Mouse (Mus musculus) stomach, embryonic 16.5 days (tissue): ENCODE measurements around the gene Nphp1. TPM values are rescaled to one million over a fixed set of nuclear protein-coding genes. Genes with fewer than 3 reads are reported as not detected.

Source experiments
- ATAC-seq: fragments of 200-750 bp; cut with Nextera tagmentation; 2 replicates; pipeline ENCODE4 v1.8.0; 2017; ENCODE audit warnings: moderate number of reproducible peaks, moderate TSS enrichment; ENCODE audit not compliant: insufficient read depth, low FRiP score
- H3K27ac ChIP-seq: fragments of 300-500 bp; sonication (generic); 2 replicates; pipeline ENCODE4 v1.5.1; 2014; ENCODE audit warnings: low read length
- H3K27me3 ChIP-seq: fragments of 300-500 bp; sonication (generic); 2 replicates; pipeline ENCODE4 v1.6.1; 2014; ENCODE audit warnings: low read length, control low read depth, mixed read lengths; ENCODE audit not compliant: control insufficient read depth, insufficient read depth
- H3K36me3 ChIP-seq: fragments of 300-500 bp; sonication (generic); 2 replicates; pipeline ENCODE4 v1.6.1; 2014; ENCODE audit warnings: low read length; ENCODE audit not compliant: control insufficient read depth, insufficient read depth
- H3K4me1 ChIP-seq: fragments of 300-500 bp; sonication (generic); 2 replicates; pipeline ENCODE4 v1.6.1; 2014; ENCODE audit warnings: low read length, control low read depth, mixed read lengths; ENCODE audit not compliant: control insufficient read depth, insufficient read depth
- H3K4me2 ChIP-seq: fragments of 300-500 bp; sonication (generic); 2 replicates; pipeline ENCODE4 v1.6.1; 2014; ENCODE audit warnings: low read depth, low read length, mixed read lengths
- H3K4me3 ChIP-seq: fragments of 300-500 bp; sonication (generic); replicated peaks from 2 replicates; pipeline ENCODE4 v1.5.1; 2014; ENCODE audit warnings: mild to moderate bottlenecking, low read length
- H3K9ac ChIP-seq: fragments of 300-500 bp; sonication (generic); 2 replicates; pipeline ENCODE4 v1.6.1; 2014; ENCODE audit warnings: low read length
- H3K9me3 ChIP-seq: fragments of 300-500 bp; sonication (generic); replicated peaks from 2 replicates; pipeline ENCODE4 v1.6.1; 2016; ENCODE audit warnings: low read length, control low read depth; ENCODE audit not compliant: control insufficient read depth
- WGBS: fragments of 180-500 bp; shearing (Covaris S2); extraction: QIAGEN DNeasy Blood & Tissue Kit; methylation state at CpG from one replicate; pipeline ENCODE4 v1.1.7; 2014; 5-methylcytosine and 5-hydroxymethylcytosine counted together
- polyA plus RNA-seq: library from polyadenylated mRNA; unstranded; fragments of >200 nt; fragmentation: Nextera tagmentation; extraction: Ambion mirVana; gene quantifications from 2 replicates; pipeline ENCODE4 v1.2.1, GENCODE M21; 2015

The Nphp1 gene
- polyA plus RNA-seq, 1 experiment from 2014 or later: 28.3 TPM

DNA sequence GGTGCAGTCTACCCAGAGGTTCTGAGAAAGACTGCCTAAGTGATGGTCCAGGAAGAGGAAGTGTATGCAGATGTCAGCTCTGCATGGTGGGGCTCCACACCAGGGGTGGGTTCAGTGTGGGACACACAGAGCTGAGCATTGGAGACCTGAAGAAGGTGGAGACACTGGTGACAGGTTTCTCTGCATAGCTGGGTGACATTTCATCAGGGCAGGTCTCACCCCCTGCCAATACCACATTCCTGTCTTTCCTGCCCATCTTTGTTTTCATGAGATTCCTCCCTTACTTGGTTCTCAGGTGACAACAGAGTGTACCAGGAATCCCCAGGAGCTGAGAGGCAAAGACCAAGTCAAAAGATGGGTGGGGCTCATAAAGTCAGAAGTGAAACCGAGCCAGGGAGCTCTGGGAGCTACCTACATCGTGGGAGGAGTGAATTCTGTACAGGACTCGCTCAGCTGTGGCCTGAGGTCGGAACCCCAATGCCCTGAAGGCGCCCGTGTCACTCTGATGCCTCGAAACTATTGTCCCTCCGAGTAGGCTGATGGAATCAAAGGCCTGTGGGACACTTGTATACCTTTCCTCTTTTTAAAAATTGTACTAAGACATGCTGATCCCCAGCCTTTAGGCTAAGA lies 69.7 kb downstream of the Nphp1 start:
- Histone ChIP-seq H3K27ac (peak overlapping the region; percentile 87), H3K9ac (no peak overlapping the region)
- ATAC-seq: no peak; the same call in 1 of the 2 replicates

DNA sequence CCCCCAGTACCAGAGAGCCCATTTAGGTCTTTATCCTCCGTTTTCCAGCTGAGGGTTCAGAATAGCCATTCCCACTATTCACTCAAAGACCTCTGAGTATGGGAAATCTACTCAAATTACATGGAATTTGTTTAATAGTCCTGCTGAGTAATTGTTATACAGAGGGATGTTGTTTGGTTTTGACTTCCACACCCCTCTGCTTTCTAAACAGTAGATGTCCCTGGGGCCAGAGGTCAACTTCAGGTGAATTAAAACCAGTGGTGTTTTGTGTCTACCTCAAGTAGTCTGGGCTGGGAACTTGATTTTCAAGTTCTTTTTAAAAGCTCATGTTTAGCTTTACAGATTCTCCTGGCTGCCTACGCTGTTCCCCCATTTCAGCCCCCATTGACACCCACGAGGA lies 74.0 kb downstream of the Nphp1 start:
- Histone ChIP-seq H3K27me3 (no peaks in the 10 kb centered on the region), H3K9ac (no peak overlapping the region), H3K4me3 (no peak overlapping the region), H3K9me3 (no peaks in the 10 kb centered on the region), H3K4me2 (no peak overlapping the region), H3K36me3 (no peaks in the 10 kb centered on the region), H3K27ac (no peak overlapping the region), H3K4me1 (no peaks in the 10 kb centered on the region; the same call in 1 of the 2 replicates)
- ATAC-seq: no peak
- 39% methylated on average over 3 of the region's 3 CpGs for WGBS

More for the DNA sequence above, 69.7 kb downstream of the Nphp1 start:
- H3K4me2 ChIP-seq: no peak overlapping the region
- peaks cover 20% of the 10 kb centered on the region for H3K4me1 ChIP-seq
- H3K27me3 ChIP-seq: no peaks in the 10 kb centered on the region
- no peaks in the 10 kb centered on the region for H3K36me3 ChIP-seq
- no peaks in the 10 kb centered on the region for H3K9me3 ChIP-seq
- H3K4me3 ChIP-seq: no peak overlapping the region
- 63% methylated on average over 8 of the region's 8 CpGs for WGBS

DNA sequence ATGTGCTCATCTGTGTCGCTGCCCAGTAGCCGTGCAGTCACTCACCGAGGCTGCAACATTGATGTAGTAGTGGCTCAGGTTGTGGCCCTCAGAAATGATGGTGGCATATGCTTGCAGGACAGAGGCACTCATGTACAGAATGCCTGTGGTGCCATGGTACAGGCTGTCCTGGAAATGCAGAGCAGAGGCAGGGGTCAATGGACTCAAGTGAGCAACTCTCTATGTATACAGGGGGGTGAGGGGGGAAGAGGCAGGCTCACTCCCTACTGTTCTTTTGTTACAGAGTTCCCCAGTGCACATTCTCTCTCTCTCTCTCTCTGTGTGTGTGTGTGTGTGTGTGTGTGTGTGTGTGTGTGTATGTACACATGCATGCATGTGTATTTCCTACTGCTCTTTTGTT lies 79.9 kb downstream of the Nphp1 start:
- no peak overlapping the region for H3K4me2 ChIP-seq
- no peak for ATAC-seq
- no peak overlapping the region for H3K4me3 ChIP-seq
- no peaks in the 10 kb centered on the region for H3K36me3 ChIP-seq
- no peaks in the 10 kb centered on the region for H3K9me3 ChIP-seq
- no peak overlapping the region for H3K9ac ChIP-seq
- H3K27ac ChIP-seq: no peak overlapping the region
- no peaks in the 10 kb centered on the region for H3K27me3 ChIP-seq
- 87% methylated on average over 3 of the region's 3 CpGs for WGBS
- no peaks in the 10 kb centered on the region for H3K4me1 ChIP-seq

DNA sequence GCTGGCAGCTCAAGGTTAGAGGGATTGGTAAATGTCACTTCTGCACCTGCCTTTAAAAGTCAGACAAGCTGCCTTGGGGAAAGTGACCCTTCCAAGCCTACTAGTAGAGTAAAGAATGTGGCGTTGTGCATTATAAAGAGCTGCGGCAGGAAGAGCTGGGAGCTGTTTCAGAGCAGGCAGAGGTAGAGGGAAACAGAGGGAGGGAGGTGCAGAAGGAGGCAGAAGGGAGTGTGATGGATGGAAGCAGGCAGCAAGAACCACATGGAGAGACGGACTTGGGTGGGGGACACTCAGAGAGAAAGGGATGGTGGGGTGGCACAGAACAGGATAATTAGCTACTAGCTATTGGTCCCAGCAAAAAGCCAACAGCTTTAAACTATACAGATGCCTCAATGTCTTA lies 80.6 kb downstream of the Nphp1 start:
- no peak for ATAC-seq
- no peak overlapping the region for H3K4me2 ChIP-seq
- 45% methylated on average over 3 of the region's 3 CpGs for whole genome bisulfite sequencing
- H3K4me1 ChIP-seq: no peaks in the 10 kb centered on the region
- no peaks in the 10 kb centered on the region for H3K27me3 ChIP-seq
- H3K4me3 ChIP-seq: no peak overlapping the region
- no peaks in the 10 kb centered on the region for H3K9me3 ChIP-seq
- no peaks in the 10 kb centered on the region for H3K36me3 ChIP-seq
- no peak overlapping the region for H3K27ac ChIP-seq
- H3K9ac ChIP-seq: no peak overlapping the region

DNA sequence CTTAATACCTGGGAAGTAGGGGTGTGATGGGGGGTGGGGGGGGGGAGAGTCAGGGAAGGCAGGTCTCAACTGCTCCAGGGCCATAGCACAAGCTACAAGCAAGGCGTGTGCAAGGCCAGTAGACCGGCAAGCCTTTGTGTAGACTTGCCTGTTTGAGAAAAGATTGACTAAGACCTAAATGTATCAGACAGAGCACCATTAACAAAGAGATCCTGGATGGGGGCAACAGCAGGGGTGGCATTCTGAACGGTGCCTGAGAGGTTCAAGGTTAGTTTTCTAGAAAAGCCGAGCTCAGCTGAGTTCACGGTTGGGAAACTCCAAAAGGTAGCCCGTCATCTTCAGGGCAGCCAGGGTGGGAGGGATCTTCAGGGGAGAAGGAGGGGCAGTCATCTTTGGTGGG lies 83.4 kb downstream of the Nphp1 start:
- H3K4me3 ChIP-seq: no peak overlapping the region
- H3K9ac ChIP-seq: no peak overlapping the region
- no peak overlapping the region for H3K27ac ChIP-seq
- no peaks in the 10 kb centered on the region for H3K36me3 ChIP-seq
- ATAC-seq: no peak
- no peaks in the 10 kb centered on the region for H3K9me3 ChIP-seq
- no peaks in the 10 kb centered on the region for H3K27me3 ChIP-seq
- 81% methylated on average over 6 of the region's 6 CpGs for WGBS
- no peaks in the 10 kb centered on the region for H3K4me1 ChIP-seq
- no peak overlapping the region for H3K4me2 ChIP-seq

Other genes with a start within 250 kb of the Nphp1 start
- 21.1 and 30.0 TPM in 2 replicates for gene Prom2, start 247.4 kb downstream of the Nphp1 start, polyA plus RNA-seq
- 4.5 and 4.7 TPM in 2 replicates for gene Zfp661, start 201.8 kb downstream of the Nphp1 start, polyA plus RNA-seq
- gene Mrps5, start 201.7 kb downstream of the Nphp1 start, polyA plus RNA-seq: 118 and 128 TPM in 2 replicates
- gene Mal, start 132.2 kb downstream of the Nphp1 start, polyA plus RNA-seq: 143 and 246 TPM in 2 replicates
- gene Mall, start 59.0 kb downstream of the Nphp1 start, polyA plus RNA-seq: 54.8 and 76.5 TPM in 2 replicates
- gene Mtln, start 3.6 kb upstream of the Nphp1 start, polyA plus RNA-seq: 37.6 and 44.2 TPM in 2 replicates
- 38.3 and 39.7 TPM in 2 replicates for gene Bub1, start 43.0 kb upstream of the Nphp1 start, polyA plus RNA-seq
- 0.04 and 0.09 TPM in 2 replicates for gene Acoxl, start 50.0 kb upstream of the Nphp1 start, polyA plus RNA-seq